Mouse (Mus musculus) spleen, adult 2 months (tissue): Measurements from ENCODE around the gene Mreg.

Source experiments
- CTCF ChIP-seq: fragments of 200-500 bp; IDR thresholded peaks from 2 replicates; pipeline ENCODE4 v1.5.1; 2011; ENCODE audit warnings: mild to moderate bottlenecking, inconsistent platforms; ENCODE audit not compliant: insufficient read depth, insufficient read length, insufficient replicate concordance; ENCODE audit errors: extremely low read depth
- POLR2A ChIP-seq: fragments of 200-500 bp; IDR thresholded peaks from 2 replicates; pipeline ENCODE4 v1.6.1; 2011; ENCODE audit warnings: low read depth, low read length, inconsistent platforms

GRCm38 (mm10) chr1:72255854-72256175 is 43.7 kb upstream of the Mreg start:
- TF ChIP-seq POLR2A (no peak), CTCF (no peak)
